Mouse (Mus musculus) heart, embryonic 14.5 days (tissue): Measurements from ENCODE around the gene Acsl5. TPM values are rescaled to one million over a fixed set of nuclear protein-coding genes. Genes with fewer than 3 reads are reported as not detected.

Experiments used
- ATAC-seq: fragments of 200-750 bp; cut with Nextera tagmentation; 2 replicates; pipeline ENCODE4 v1.8.0; 2017; ENCODE audit warnings: low read depth, moderate TSS enrichment; ENCODE audit not compliant: insufficient number of reproducible peaks, insufficient read depth, low FRiP score
- H3K27ac ChIP-seq, 2 experiments: fragments of 200-500 bp in 1 of 2; fragments of 300-500 bp in 1 of 2; sonication (generic) in 1 of 2; replicated peaks in 1 of 2; 2 replicates each; pipeline ENCODE4 v1.5.1; 2012 to 2014; ENCODE audit warnings: low read depth in 2 of 2, low read length in 2 of 2, control low read depth in 1 of 2, mild to moderate bottlenecking in 1 of 2, mixed read lengths in 1 of 2; ENCODE audit not compliant: control insufficient read depth in 1 of 2, insufficient read depth in 1 of 2
- H3K27me3 ChIP-seq: fragments of 300-500 bp; sonication (generic); 2 replicates; pipeline ENCODE4 v1.6.1; 2014; ENCODE audit warnings: mild to moderate bottlenecking, low read length, control low read depth; ENCODE audit not compliant: control insufficient read depth, insufficient read depth
- H3K36me3 ChIP-seq: fragments of 300-500 bp; sonication (generic); 2 replicates; pipeline ENCODE4 v1.6.1; 2014; ENCODE audit warnings: mild to moderate bottlenecking, control low read depth, low read length, mixed read lengths; ENCODE audit not compliant: control insufficient read depth, insufficient read depth
- H3K4me1 ChIP-seq, 2 experiments: fragments of 200-500 bp in 1 of 2; fragments of 300-500 bp in 1 of 2; sonication (generic) in 1 of 2; 2 replicates each; pipeline ENCODE4 v1.6.1; 2012 to 2014; ENCODE audit warnings: low read length in 2 of 2, control low read depth in 1 of 2, mixed read lengths in 1 of 2; ENCODE audit not compliant: control insufficient read depth in 2 of 2, insufficient read depth in 2 of 2
- H3K4me2 ChIP-seq: fragments of 300-500 bp; sonication (generic); 2 replicates; pipeline ENCODE4 v1.6.1; 2014; ENCODE audit warnings: mild to moderate bottlenecking, low read length
- H3K4me3 ChIP-seq, 2 experiments: fragments of 200-500 bp in 1 of 2; fragments of 300-500 bp in 1 of 2; sonication (generic) in 1 of 2; 2 replicates each; pipeline ENCODE4 v1.5.1; 2012 to 2014; ENCODE audit warnings: low read length in 2 of 2, mild to moderate bottlenecking in 2 of 2, control low read depth in 1 of 2, low read depth in 1 of 2, moderate library complexity in 1 of 2; ENCODE audit not compliant: control insufficient read depth in 1 of 2, insufficient read depth in 1 of 2
- H3K9ac ChIP-seq: fragments of 300-500 bp; sonication (generic); 2 replicates; pipeline ENCODE4 v1.6.1; 2014; ENCODE audit warnings: mild to moderate bottlenecking, low read length
- H3K9me3 ChIP-seq: fragments of 300-500 bp; sonication (generic); 2 replicates; pipeline ENCODE4 v1.6.1; 2016; ENCODE audit warnings: low read length, control low read depth; ENCODE audit not compliant: control insufficient read depth
- WGBS: fragments of 180-500 bp; shearing (Covaris S2); extraction: QIAGEN DNeasy Blood & Tissue Kit; methylation state at CpG from one replicate; pipeline ENCODE4 v1.1.7; 2014; 5-methylcytosine and 5-hydroxymethylcytosine counted together
- polyA plus RNA-seq: library from polyadenylated mRNA; unstranded; fragments of >200 nt; fragmentation: Nextera tagmentation; extraction: Ambion mirVana; gene quantifications from 2 replicates; pipeline ENCODE4 v1.2.1, GENCODE M21; 2014

Gene Acsl5
- polyA plus RNA-seq, 1 experiment from 2014 or later = 30.7 TPM

- no peak for ATAC-seq
- no peak within 1 kb of the TSS for H3K4me2 ChIP-seq
- no peak within 1 kb of the TSS for H3K9ac ChIP-seq
- H3K36me3 ChIP-seq = no peaks in the 10 kb centered on the region
- H3K27ac ChIP-seq = no peak within 1 kb of the TSS
- no peaks in the 10 kb centered on the region for H3K27me3 ChIP-seq
- H3K4me1 ChIP-seq = peaks cover 6 to 7% of the 10 kb centered on the region in 2 experiments
- no peaks in the 10 kb centered on the region for H3K9me3 ChIP-seq
- H3K4me3 ChIP-seq = no peak within 1 kb of the TSS
- 76% methylated on average over 6 of the region's 6 CpGs for WGBS
Observed at GRCm38 (mm10) chr19:55241186-55241645, 10.5 kb upstream of the Acsl5 start, which contains the start of gene Gucy2g. TSS of gene Gucy2g (minus strand) at chr19:55241236.

GRCm38 (mm10) chr19:55244791-55245231 lies 6.9 kb upstream of the Acsl5 start:
- Histone ChIP-seq H3K9ac (no peak overlapping the region), H3K4me2 (0 out of 2 replicates have a peak overlapping the region, but pooled peaks have one; percentile 2), H3K4me1 (peaks cover 7 to 8% of the 10 kb centered on the region in 2 experiments), H3K36me3 (no peaks in the 10 kb centered on the region), H3K4me3 (no peak overlapping the region), H3K27ac (peak overlapping the region; percentile 50 to 73), H3K9me3 (no peaks in the 10 kb centered on the region), H3K27me3 (no peaks in the 10 kb centered on the region)
- WGBS = 15% methylated on average over 7 of the region's 7 CpGs
- peak; percentile 86 for ATAC-seq

- ATAC-seq = no peak
- Histone ChIP-seq H3K9ac (no peak overlapping the region), H3K36me3 (no peaks in the 10 kb centered on the region), H3K27me3 (no peaks in the 10 kb centered on the region), H3K4me2 (no peak overlapping the region), H3K27ac (no peak overlapping the region), H3K4me3 (no peak overlapping the region), H3K9me3 (no peaks in the 10 kb centered on the region), H3K4me1 (peaks cover 7 to 8% of the 10 kb centered on the region in 2 experiments)
- 39% methylated on average over 5 of the region's 5 CpGs for WGBS
Observed at GRCm38 (mm10) chr19:55247563-55247962, 4.2 kb upstream of the Acsl5 start.

- no peak overlapping the region for H3K9ac ChIP-seq
- no peak overlapping the region for H3K4me3 ChIP-seq
- H3K4me2 ChIP-seq = no peak overlapping the region
- H3K27ac ChIP-seq = no peak overlapping the region
- H3K27me3 ChIP-seq = no peaks in the 10 kb centered on the region
- peaks cover 8 to 10% of the 10 kb centered on the region in 2 experiments for H3K4me1 ChIP-seq
- no peaks in the 10 kb centered on the region for H3K9me3 ChIP-seq
- 31% methylated on average over 9 of the region's 9 CpGs for WGBS
- ATAC-seq = no peak
- H3K36me3 ChIP-seq = no peaks in the 10 kb centered on the region
Observed at GRCm38 (mm10) chr19:55247991-55248520, 3.7 kb upstream of the Acsl5 start.

- Histone ChIP-seq H3K4me3 (no peak overlapping the region), H3K27me3 (no peaks in the 10 kb centered on the region), H3K27ac (no peak overlapping the region), H3K4me1 (peaks cover 4 to 16% of the 10 kb centered on the region in 2 experiments; a peak in 3 of 4 replicates), H3K4me2 (no peak overlapping the region), H3K36me3 (no peaks in the 10 kb centered on the region), H3K9me3 (no peaks in the 10 kb centered on the region), H3K9ac (no peak overlapping the region)
- ATAC-seq = no peak
- WGBS = 67% methylated on average over 5 of the region's 5 CpGs
Observed at GRCm38 (mm10) chr19:55250451-55250850, 1.3 kb upstream of the Acsl5 start.

GRCm38 (mm10) chr19:55253239-55253569 lies 1.5 kb downstream of the Acsl5 start:
- under 1% methylated on average over 9 of the region's 9 CpGs for WGBS
- Histone ChIP-seq H3K4me2 (peak overlapping the region; percentile 92), H3K27me3 (no peaks in the 10 kb centered on the region), H3K36me3 (no peaks in the 10 kb centered on the region), H3K9me3 (no peaks in the 10 kb centered on the region), H3K4me1 (peaks cover 3 to 18% of the 10 kb centered on the region in 2 experiments; a peak in 2 of 4 replicates), H3K9ac (peak overlapping the region; percentile 82), H3K27ac (peak overlapping the region; percentile 77 to 85), H3K4me3 (peak overlapping the region; percentile 68 to 76)
- no peak for ATAC-seq

- Histone ChIP-seq H3K27me3 (no peaks in the 10 kb centered on the region), H3K4me1 (peaks cover 3 to 19% of the 10 kb centered on the region in 2 experiments; a peak in 2 of 4 replicates), H3K4me3 (peak overlapping the region; percentile 68 to 76), H3K36me3 (no peaks in the 10 kb centered on the region), H3K9ac (peak overlapping the region; percentile 82), H3K4me2 (peak overlapping the region; percentile 92), H3K9me3 (no peaks in the 10 kb centered on the region), H3K27ac (peak overlapping the region; percentile 77 to 85)
- WGBS = under 1% methylated on average over 32 of the region's 32 CpGs
- ATAC-seq = peak; percentile 54
Observed at GRCm38 (mm10) chr19:55253570-55254441, 2.1 kb downstream of the Acsl5 start.
